Mouse (Mus musculus) gastrocnemius, adult 18-20 months (tissue): ENCODE results near the gene Akap13. TPM values are rescaled to one million over a fixed set of nuclear protein-coding genes. Genes with fewer than 3 reads are reported as not detected.

Source experiments
- DNase-seq: peaks from one replicate; pipeline ENCODE4 v3.0.0; 2021; ENCODE audit warnings: low spot score
- long read RNA-seq, 2 experiments: library from polyadenylated mRNA; stranded (forward); transcript quantifications; one replicate each; pipeline ENCODE4 v2.0.0; 2021
- total RNA-seq, 2 experiments: library from RNA; stranded (reverse); gene quantifications; 2 replicates each; pipeline ENCODE4 v1.2.3; 2021

Akap13 gene
- total RNA-seq = 10 to 100 TPM; 64.0 to 65.2 TPM
- long read RNA-seq, experiment 1, partial matches to known transcripts = 8 of 24 reads
- long read RNA-seq, experiment 1, other reads (novel, unspliced or antisense) = 16 of 24 reads
- long read RNA-seq, experiment 2, partial matches to known transcripts = 18 of 23 reads
- long read RNA-seq, experiment 2, other reads (novel, unspliced or antisense) = 4 of 23 reads

DNA sequence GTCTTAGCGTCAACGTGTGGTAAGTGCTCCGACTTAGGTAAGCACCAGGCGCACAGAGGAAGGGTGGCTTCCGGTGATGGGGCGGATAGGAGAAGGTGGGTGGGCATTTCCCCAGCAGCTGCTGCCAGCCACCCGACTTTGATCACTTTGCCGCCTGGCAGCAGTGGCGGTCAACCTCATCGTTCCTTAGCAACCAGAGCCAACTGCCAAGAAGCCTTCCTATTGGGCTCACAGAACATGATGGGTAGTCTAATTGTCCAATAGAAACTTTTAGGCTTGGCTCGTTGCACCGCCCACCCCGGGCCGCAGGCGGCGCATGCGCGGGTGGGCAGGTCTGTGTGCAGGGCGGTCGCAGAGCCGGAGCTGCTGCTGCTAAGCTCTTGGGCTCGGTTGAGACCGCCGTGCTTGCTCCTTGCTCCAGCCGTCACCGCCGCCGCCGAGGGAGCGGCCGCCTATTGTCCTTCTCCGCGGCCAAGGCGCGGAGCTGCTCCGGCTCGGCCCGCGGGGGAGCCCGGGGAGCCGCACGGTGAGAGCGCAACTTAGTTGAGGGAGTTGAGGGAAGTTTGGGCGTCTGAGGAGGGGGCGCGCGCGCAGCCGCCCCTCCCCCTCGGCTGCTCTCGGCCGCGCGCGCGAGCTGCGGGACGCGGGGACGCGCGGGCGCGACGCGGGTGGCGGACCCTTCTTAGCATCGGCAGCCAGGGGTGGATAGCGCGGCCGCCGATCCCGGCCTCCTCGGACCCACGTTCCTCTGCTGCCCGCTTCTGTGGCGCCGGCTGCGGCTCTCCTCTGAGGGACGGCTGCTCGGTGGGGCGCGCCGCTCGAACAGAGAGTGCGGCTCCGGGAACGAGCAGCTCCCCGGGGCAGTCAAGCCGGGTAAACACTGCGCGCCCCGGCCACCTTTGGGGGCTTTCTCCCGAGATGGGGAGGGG, at the start of gene Akap13:
Akap13 (plus strand) TSS at position 312 of the 929 bp plus-strand sequence.
- DNase-seq = peak; percentile 97

DNA sequence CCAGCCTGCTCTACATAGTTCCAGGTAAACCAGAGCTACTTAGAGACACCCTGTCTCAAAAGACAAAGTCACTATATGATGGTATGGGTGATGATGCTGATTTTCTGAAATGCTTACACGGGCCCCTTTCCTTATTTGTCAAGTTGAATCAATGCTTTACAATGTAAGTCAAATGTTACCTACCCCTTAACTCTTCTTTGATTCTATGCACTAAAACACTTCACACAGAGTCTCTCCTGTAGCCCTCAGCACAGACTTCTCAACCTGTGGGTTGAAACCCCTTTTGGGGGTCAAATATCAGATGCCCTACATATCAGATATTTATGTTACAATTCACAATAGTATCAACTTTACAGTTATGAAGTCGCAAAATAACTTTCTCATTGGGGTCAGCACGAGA, 44.7 kb upstream of the Akap13 start:
- DNase-seq = no peak

DNA sequence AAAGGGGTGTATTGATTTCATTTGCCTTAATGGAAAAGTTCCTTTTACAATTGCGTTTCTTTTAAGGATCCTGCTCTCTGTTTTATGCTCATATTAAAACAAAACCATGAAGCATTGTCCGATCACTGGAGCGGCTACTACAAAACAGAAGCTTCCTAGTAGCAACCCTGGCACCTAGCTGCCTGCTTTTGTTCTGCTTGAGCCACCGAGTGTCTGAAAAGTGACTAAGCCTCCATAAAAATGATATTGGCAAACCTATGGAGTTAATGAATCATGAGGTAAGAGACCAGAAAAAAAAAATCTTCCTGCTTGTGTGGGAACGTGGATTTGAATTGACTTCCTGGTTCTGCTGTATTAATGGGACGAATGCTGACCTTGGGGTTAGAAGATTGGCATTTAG, 44.1 kb upstream of the Akap13 start:
- no peak for DNase-seq

DNA sequence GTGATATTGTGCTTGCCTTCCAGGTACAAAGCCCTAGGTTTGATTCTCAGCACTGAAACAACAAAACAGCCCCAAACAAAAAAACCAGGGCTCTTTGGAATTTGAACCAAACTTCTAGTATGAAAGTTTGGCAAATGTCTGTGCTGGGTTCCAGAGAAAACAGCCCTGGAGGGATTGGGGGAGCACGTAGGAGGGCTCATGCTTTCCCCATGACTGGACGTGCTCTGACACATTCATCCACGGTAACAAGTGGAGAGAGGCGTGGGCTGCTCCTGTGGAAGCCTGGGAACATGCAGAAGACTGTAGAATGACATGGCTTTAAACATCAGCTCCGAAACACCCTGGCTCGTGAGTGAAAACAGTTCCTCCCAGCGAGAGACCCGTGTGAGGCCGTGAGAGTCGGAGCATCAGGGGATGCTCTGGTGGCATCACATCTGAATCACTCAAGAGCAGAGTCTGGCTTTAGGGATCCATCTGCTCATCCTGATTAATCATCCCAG, 43.3 kb upstream of the Akap13 start:
- DNase-seq = no peak

DNA sequence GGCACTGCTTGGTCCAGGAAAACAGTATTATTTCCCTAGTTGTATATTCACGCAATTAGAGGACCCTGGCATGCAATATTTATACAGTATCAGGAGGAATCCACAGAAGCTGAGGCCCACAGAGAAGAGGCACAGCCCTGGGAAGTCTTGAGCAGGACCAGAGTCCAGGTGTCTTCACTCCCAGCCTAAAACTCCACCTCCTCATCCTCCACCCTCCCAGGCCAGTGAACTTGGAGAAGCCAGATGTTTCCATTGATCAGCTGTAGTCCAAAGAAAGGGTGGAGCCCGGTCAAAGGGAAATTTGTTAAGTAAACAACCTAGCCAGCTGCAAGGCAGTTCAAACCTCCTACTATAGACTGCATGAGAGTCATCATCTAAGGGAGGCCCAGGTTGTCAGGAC, 42.8 kb upstream of the Akap13 start:
- no peak for DNase-seq

DNA sequence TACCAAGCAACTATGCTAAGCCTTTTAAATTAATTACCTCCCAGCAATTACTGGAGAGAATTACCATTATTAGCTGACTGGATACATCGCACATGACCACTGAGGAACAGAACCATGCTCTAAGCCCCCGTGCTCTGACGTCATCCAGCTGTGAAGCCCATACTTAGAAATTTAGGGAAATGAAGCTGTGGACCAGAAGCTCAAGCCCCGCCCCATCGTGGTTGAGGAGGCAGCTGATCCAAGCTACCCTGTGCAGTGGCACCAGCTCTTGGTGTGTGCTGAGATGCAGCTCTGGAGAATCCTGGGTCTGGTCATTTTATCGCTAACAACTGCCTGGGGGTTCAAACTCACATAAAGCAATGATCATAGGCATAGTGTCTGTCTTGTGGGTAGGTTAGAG, 41.4 kb upstream of the Akap13 start:
- no peak for DNase-seq

DNA sequence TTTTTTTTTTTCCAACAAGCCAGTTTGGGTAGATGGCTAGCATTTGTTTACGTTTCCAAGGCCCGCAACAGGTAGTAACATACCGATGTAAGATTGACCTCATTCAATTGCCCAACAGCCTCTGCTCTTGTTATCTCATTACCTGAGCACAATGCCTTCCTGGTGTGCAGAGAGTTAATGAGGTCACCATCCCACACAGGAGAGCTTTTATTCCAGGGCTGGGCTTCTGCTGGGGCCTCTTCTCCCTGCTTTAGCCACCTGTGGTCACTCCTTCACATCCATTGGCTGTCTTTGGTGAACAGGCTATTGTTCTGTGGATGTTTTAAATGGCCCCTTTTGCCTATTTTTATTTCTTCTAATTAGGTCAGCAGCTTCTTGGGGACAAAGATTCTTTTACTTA, 41.0 kb upstream of the Akap13 start:
- no peak for DNase-seq

DNA sequence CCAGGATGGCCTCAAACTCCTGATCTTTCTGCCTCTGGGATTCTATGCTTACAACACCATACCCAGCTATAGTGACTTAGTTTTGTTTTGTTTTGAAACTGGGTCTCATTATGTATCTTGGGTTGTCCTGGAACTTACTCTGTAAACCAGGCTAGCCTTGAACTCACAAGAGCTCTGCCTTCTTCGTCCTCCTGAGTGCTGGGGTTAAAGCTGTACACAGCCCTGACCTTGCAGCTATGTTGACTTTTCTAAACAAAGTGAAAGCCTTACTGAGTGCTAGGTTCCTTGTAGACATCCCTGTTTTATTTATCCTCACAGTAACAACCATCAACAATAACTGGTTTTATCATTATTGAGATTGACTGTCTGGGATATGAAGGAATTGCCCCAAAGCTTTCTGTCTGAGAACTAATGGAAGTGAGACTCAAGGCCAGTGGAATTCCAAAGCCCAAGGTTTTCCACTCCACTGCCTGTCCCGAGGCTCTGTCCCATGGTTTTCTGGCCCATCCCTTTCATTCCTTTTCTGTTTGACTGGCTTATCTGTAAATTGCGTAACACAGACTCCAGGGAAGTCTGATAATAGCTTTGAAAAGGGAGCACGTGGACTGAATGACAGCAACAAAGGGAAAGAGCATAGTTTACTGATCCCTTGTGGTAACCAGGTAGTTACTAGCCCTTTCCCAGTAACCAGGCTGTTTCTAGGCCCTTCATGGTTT, 40.0 kb upstream of the Akap13 start:
- DNase-seq = no peak

DNA sequence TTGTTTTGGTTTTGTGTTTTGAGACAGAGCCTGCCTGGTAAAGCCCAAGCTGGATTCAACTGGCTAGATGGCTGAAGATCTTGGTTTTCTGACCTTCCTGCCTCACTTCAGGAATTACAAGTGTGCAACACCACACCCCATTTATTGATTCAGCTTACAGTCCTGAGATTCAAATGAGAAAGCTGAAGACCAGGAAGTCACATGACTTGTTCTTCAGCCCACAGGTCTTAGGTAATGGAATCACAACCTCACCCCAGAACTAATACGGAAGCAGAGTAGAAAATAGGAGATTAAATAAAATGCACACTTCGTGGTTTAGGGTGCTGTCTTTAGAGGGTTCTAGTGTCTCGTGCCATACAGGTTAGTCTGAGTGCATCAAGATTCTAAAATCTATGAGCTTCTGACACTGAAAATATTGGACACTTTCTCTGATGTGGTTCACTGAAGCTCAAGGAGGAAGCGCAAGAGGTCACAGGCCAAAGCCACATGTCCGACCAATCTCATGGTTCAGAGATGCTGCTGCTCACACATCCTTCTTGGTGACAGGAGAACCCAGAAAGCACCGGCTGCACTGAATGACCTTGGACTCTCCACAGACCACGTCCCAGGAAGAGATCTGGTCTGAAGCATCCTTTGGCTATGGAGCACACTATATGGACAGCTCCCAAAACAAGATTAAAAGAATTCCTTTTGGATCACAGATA, 39.3 kb upstream of the Akap13 start:
- no peak for DNase-seq

DNA sequence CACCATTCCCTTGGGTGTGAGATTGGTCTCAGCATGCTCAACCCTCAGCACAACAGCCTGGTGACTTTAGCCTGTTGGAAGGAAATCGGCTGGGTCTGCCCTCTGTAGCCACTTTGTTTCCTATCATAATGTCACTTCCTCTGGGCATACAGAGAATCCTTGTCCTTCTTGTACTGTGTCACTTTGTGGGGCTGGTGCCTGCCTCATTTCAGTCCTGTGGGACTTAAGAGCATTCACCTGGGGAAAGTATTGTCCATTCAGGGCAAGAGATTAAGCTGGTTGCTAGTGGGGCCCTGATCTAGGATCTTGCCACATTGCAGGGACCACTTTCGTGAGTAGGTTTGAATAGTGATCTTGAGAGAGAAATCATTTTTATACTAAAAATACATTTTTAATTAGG, 34.4 kb upstream of the Akap13 start:
- no peak for DNase-seq

DNA sequence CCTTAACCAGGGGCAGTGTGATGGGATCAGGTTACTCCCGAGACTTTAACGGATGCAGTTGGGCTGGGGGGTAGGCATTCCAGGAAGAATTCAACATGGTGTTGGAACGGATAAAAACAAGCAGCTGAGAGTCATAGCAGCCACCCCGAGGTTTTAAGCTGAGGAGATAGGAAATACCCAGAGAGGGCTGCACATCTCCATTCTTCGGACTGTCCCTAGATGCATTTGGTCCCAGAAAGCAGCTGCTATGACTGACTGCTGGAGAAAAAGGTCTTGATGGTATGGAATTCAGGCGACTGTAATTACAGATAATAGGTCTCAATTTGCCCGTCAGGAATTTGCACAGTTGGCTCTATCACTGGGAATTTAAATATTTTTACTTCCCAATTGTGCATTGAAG, 31.2 kb upstream of the Akap13 start:
- DNase-seq = no peak

DNA sequence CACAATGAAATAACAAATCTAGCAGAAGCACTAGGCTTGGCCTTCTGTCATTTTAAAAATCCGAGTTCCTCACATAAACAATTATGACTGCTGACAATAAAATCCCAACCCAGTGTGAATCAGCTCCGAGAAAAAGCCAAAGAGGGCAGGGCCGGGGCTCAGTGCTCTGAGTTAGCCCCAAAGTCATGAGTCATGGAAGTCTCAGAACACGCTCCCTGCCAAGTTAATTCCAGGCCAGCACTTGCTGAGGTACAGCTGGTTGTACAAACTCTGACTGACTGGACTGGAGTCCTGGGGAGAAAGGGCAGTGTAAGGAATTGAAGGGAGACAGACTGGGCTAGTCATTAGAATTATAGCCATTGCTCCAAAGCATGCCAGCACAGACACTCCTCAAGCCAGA, 28.0 kb upstream of the Akap13 start:
- peak; percentile 85 for DNase-seq

DNA sequence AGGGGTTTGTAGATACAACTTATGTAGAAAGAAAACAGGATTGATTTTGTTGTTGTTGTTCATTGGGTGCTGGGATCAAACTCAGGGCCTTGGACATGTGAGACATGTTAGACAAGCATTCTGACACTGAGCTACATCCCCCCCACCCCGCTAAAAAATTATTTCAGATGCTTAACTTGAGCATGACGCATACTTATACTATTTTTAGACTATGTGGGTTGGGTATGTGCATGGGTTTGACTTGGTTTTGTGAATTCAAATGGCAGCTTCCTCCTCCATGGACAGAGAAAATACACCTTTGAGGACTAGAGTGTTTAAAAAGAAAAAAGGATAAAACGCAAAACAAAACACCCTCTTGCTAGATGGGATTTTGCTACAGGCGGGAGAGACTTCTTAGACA, 26.4 kb upstream of the Akap13 start:
- DNase-seq = no peak

DNA sequence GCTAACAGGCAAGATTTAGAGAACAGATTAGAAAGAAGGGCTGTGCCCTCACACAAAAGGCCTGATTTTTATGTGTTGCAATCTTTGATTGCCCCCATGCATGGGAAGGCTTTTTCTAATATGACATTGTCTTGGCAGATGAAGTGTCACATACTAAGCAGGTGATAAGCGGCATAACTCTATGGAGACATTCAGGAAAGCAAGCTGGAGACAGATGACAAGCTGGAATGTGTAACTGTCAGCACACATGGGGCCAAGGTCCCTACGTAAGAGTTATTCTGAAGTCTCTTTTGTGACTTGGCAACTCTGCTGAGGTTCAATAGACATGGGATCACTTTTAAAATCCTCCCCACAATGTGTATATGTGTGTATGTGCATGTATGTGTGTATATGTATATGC, 24.8 kb upstream of the Akap13 start:
- DNase-seq = no peak

DNA sequence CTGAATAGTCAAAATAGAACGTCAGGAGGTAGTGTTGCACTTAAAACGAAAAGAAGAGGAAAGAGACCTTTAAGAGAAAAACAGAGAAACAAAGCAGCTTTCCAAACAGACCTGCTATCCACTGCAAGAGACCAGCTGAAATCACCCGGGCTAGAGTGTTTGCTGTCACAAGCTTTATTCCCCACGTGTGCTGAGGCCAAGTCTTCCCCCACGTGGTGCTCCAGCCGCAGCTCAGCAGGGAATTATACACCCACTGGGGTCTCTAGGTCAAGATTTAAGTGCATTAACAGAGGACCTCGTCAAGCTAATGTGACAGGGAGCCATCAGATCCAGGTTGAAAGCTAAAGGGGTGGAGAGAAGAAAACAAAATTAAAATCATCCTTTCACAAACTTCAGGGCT, 24.3 kb upstream of the Akap13 start:
- DNase-seq = no peak

DNA sequence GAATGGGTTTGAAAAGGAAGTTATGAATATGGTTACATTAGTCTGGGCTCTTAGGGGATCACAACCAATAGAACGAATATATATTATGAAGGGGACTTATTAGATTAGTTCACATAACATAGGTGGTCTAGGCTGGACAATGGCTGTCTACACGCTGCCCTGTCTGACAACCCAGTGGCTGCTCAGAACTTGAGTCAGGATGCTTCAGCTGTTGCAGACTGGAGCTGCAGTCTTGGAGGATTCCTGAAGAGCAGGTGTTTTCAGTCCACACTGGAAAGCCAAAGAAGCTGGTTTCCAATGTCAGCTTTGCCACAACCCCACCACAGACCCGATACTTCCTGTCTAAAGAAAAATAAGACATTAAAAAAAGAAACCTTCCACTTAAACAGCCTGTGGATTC, 23.3 kb upstream of the Akap13 start:
- DNase-seq = no peak

DNA sequence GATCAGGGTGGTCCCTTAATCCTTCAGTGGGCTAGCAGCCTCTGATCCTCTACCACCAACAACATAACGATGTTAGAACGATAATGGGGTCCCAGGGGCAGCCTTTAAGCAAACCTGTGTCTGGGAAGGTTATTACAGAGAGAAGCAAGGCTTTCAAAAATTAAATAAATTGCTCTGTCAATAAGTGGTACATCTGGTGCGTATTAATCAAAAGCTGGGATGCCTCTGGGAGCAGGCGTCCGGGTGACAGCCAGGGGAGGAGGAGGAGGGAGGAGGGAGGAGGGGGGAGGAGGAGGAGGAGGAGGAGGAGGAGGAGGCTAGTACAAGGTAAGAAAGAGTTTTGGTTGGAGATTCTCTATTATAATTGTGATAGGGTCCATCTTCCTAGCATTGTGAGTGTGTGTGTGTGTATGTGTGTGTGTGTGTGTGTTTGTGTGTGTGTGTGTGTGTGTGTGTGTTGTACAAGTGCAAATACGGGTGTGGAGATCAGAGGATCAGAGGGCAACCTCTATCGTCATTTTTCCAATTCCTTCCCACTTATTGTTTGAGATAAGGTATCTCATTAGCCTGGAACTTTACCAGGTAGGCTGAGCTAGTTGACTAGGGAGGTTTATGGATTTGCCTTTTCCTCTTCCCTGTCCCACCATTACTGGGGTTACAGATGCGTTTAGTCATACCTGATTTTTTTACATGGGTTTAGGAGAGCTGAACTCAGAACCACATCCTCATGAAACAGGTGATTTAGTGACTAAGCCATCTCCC, 18.7 kb upstream of the Akap13 start:
- DNase-seq = no peak

DNA sequence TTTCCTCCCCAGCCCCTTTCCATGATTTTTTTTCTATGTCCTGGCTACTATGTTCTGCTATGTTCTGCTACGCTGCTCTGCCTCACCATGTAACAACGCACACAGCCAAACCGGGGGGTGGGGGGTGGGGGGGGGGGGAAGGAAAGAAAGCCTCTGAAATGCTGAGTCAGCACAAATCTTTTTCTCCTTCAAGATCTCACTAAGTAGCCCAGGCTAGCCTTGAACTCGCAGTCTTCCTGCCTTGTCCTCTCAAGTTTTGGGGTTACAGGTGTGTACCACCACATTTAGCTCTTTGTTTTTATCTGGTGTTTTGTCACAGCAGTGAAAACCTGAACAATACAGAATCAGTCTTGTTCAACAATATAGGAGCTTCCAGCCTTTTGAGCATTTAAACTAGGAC, 15.8 kb upstream of the Akap13 start:
- no peak for DNase-seq

DNA sequence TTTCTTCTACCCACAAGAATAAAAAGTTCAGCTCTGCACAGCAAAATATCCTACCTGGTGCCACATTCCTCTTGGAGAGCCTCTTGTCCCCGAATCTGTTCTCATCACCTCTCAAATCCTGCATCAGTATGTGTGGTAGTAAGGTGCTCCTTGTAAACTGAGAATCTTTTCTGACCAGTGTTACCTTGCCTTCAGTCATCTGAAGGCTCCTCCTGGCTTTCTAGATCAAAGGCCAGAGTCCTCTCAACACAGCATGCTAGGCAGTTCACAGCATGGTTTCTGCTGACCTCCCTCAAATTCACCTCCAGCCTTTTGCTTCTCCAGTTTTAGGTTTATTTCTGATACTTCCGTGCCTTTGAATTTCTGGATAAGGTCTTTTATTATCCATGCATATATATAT, 15.1 kb upstream of the Akap13 start:
- DNase-seq = no peak

DNA sequence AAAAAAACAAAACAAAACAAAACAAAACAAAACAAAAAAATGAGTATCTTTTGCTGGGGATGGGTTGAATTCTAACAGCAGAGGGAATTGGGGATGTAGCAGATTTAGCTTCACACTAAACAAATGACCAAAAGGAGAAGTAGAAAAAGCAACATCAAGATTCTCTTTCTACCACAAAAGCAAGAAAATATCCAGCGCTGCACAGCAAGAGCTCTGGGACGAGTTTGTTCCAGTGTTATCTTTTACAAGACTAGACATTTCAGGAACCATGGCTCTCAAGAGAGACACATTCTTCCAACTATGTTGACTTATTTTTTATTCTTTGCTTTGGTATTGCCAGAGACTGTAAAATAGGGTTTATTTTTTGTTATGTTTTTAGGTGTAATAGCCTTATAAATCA, 13.4 kb upstream of the Akap13 start:
- DNase-seq = no peak
